Mouse (Mus musculus) liver, adult 2 months (tissue): ENCODE data around the gene Gm49776. TPM values are rescaled to one million over a fixed set of nuclear protein-coding genes. Genes with fewer than 3 reads are reported as not detected.

Experiments used
- DNase-seq: peaks from one replicate; pipeline ENCODE4 v3.0.0-alpha.2; 2011; ENCODE audit warnings: low read depth, low spot score; ENCODE audit errors: extremely low read depth
- H3K27ac ChIP-seq: fragments of 200-500 bp; replicated peaks from 2 replicates; pipeline ENCODE4 v1.5.1; 2012; ENCODE audit warnings: low read depth, mild to moderate bottlenecking, control low read depth, inconsistent platforms, low read length; ENCODE audit not compliant: insufficient read depth
- H3K27me3 ChIP-seq: fragments of 200-500 bp; 2 replicates; pipeline ENCODE4 v1.6.1; 2012; ENCODE audit warnings: mild to moderate bottlenecking, moderate library complexity, low read length, inconsistent platforms; ENCODE audit not compliant: control insufficient read depth, insufficient read depth
- H3K36me3 ChIP-seq: fragments of 200-500 bp; 2 replicates; pipeline ENCODE4 v1.6.1; 2012; ENCODE audit warnings: low read length, inconsistent platforms; ENCODE audit not compliant: control insufficient read depth, insufficient read depth
- H3K4me1 ChIP-seq: fragments of 200-500 bp; 2 replicates; pipeline ENCODE4 v1.6.1; 2011; ENCODE audit warnings: low read length; ENCODE audit not compliant: control insufficient read depth, insufficient read depth
- H3K4me3 ChIP-seq: fragments of 200-500 bp; 2 replicates; pipeline ENCODE4 v1.5.1; 2011; ENCODE audit warnings: low read depth, mild to moderate bottlenecking, control low read depth, low read length, moderate library complexity; ENCODE audit not compliant: insufficient read depth
- H3K79me2 ChIP-seq: fragments of 200-500 bp; 2 replicates; pipeline ENCODE4 v1.6.1; 2012; ENCODE audit warnings: inconsistent platforms, mild to moderate bottlenecking, low read length, moderate library complexity; ENCODE audit not compliant: control insufficient read depth, insufficient read depth
- H3K9ac ChIP-seq: fragments of 200-500 bp; 2 replicates; pipeline ENCODE4 v1.6.1; 2012; ENCODE audit warnings: low read depth, mild to moderate bottlenecking, control low read depth, inconsistent platforms, low read length
- CTCF ChIP-seq: fragments of 200-500 bp; IDR thresholded peaks from 2 replicates; pipeline ENCODE4 v1.5.1; 2011; ENCODE audit warnings: low read depth, low read length, control low read depth
- POLR2A ChIP-seq: fragments of 200-500 bp; IDR thresholded peaks from 2 replicates; pipeline ENCODE4 v1.6.1; 2011; ENCODE audit warnings: low read length, control low read depth; ENCODE audit not compliant: insufficient read depth; ENCODE audit errors: extremely low read depth
- WGBS: fragments of 180-500 bp; shearing (Covaris S2); methylation state at CpG from one replicate; pipeline ENCODE4 v1.1.7; 2018; 5-methylcytosine and 5-hydroxymethylcytosine counted together
- polyA plus RNA-seq: library from polyadenylated mRNA; depleted of rRNA; stranded (reverse); fragments of >200 nt; gene quantifications from 2 replicates; pipeline ENCODE4 v1.2.3, GENCODE M21; 2012
- total RNA-seq: library from RNA; depleted of rRNA; stranded (reverse); fragments of >200 nt; gene quantifications from 2 replicates; pipeline ENCODE4 v1.2.3, GENCODE M21; 2014

Gm49776 gene
- total and polyA plus RNA-seq, 2 experiments = not detected

- no peak overlapping the region for H3K9ac ChIP-seq
- H3K27me3 ChIP-seq = no peaks in the 10 kb centered on the region
- H3K36me3 ChIP-seq = no peaks in the 10 kb centered on the region
- H3K27ac ChIP-seq = no peak overlapping the region
- no peak overlapping the region for H3K4me3 ChIP-seq
- 93% methylated on average over 4 of the region's 4 CpGs for WGBS
- no peaks in the 10 kb centered on the region for H3K79me2 ChIP-seq
- no peak for DNase-seq
- TF ChIP-seq POLR2A = no peak
- TF ChIP-seq CTCF = no peak
- H3K4me1 ChIP-seq = peaks cover 17% of the 10 kb centered on the region
Measured at GRCm38 (mm10) chr16:18231451-18231850, 26.7 kb downstream of the Gm49776 start.

- Histone ChIP-seq H3K36me3 (no peaks in the 10 kb centered on the region), H3K79me2 (no peaks in the 10 kb centered on the region), H3K27ac (no peak overlapping the region), H3K9ac (no peak overlapping the region), H3K4me3 (no peak overlapping the region), H3K4me1 (peaks cover 13% of the 10 kb centered on the region), H3K27me3 (no peaks in the 10 kb centered on the region)
- TF ChIP-seq POLR2A = no peak
- no peak for TF ChIP-seq CTCF
- DNase-seq = no peak
- WGBS = 83% methylated on average over 3 of the region's 3 CpGs
Measured at GRCm38 (mm10) chr16:18231047-18231446, 27.1 kb downstream of the Gm49776 start.

GRCm38 (mm10) chr16:18230617-18231016 lies 27.5 kb downstream of the Gm49776 start:
- TF ChIP-seq CTCF = no peak
- no peak for TF ChIP-seq POLR2A
- Histone ChIP-seq H3K36me3 (no peaks in the 10 kb centered on the region), H3K27me3 (no peaks in the 10 kb centered on the region), H3K9ac (no peak overlapping the region), H3K79me2 (no peaks in the 10 kb centered on the region), H3K27ac (no peak overlapping the region), H3K4me3 (no peak overlapping the region), H3K4me1 (peaks cover 9% of the 10 kb centered on the region; the same call in 1 of the 2 replicates)
- WGBS = 82% methylated on average over 6 of the region's 6 CpGs
- DNase-seq = no peak

- H3K27me3 ChIP-seq = no peaks in the 10 kb centered on the region
- no peaks in the 10 kb centered on the region for H3K36me3 ChIP-seq
- peaks cover 9% of the 10 kb centered on the region; the same call in 1 of the 2 replicates for H3K4me1 ChIP-seq
- H3K9ac ChIP-seq = no peak overlapping the region
- 31% methylated on average over 11 of the region's 11 CpGs for WGBS
- no peak for DNase-seq
- TF ChIP-seq POLR2A (no peak), CTCF (no peak)
- H3K27ac ChIP-seq = no peak overlapping the region
- no peak overlapping the region for H3K4me3 ChIP-seq
- no peaks in the 10 kb centered on the region for H3K79me2 ChIP-seq
Measured at GRCm38 (mm10) chr16:18229622-18230021, 28.5 kb downstream of the Gm49776 start.

DNA sequence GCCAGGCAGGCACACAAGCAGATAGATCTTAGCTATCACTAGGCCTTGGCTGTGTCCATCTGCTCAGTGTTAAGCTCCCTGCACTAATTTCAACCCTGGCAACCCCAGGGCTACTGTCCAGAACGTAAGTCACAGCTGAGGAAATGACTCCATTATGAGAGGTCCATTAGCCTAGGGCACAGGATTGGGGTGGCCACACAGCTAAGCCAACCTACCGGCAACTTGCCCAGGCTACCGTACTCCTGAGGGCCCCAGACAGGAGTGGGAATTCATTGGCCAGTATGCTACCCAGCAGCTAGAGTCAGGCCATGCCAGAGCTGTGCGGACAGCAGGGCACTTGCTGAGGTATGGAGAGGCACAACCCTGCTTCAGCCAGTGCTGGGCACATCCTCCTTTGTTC lies 29.3 kb downstream of the Gm49776 start:
- Histone ChIP-seq H3K27ac (no peak overlapping the region), H3K79me2 (no peaks in the 10 kb centered on the region), H3K4me1 (0 out of 2 replicates have a peak, but pooled peaks cover 1% of the 10 kb centered on the region), H3K36me3 (no peaks in the 10 kb centered on the region), H3K4me3 (no peak overlapping the region), H3K9ac (no peak overlapping the region), H3K27me3 (no peaks in the 10 kb centered on the region)
- DNase-seq = no peak
- WGBS = 94% methylated on average over 4 of the region's 4 CpGs
- no peak for TF ChIP-seq POLR2A
- no peak for TF ChIP-seq CTCF

DNA sequence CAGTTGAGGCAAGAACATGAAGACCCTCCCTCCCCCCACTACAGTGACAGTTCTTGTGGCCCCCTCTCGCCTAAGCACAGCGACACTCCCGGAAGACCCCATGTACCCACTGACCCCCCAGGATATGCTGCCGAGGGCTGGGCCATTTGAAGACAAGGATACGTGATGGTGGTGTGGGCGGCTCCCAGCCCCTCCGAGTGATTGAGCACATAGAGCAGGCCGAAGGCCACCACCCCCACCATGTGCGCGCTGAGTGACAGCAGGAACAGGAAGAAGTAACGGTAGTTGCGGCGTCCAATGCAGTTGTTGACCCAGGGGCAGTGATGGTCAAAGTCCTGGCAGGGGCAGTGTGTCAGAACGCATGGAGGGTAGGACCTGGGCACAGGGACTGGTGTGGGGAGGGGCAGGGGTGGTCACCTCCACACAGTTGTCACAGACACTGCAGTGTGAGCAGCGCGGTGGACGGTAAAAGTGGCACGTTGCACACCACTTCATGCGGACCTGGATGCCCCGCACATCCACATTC lies 30.2 kb downstream of the Gm49776 start:
- Histone ChIP-seq H3K27me3 (no peaks in the 10 kb centered on the region), H3K79me2 (no peaks in the 10 kb centered on the region), H3K4me1 (no peaks in the 10 kb centered on the region), H3K27ac (no peak overlapping the region), H3K9ac (no peak overlapping the region), H3K4me3 (no peak overlapping the region), H3K36me3 (no peaks in the 10 kb centered on the region)
- DNase-seq = no peak
- 94% methylated on average over 20 of the region's 20 CpGs for WGBS
- TF ChIP-seq POLR2A (no peak), CTCF (no peak)
